Mouse (Mus musculus): ENCODE measurements at regions not wholly inside any gene's neighbourhood (a gene's known extent, or its start where the extent isn't known, plus 50 kb on each side); places are given as distances from the start of the nearest gene placed in this dataset.

GRCm38 (mm10) chr11:48152219-48152618 is 163.4 kb upstream of the Sgcd start:
- H3K36me3 ChIP-seq (ENCODE audit: control insufficient read depth, insufficient read depth): no peaks in the 10 kb centered on the region
- no peak overlapping the region for H3ac ChIP-seq (ENCODE audit: control insufficient read depth, insufficient read length, low read depth)
- no peak overlapping the region for H3K4me3 ChIP-seq (ENCODE audit: insufficient read depth, poor library complexity, severe bottlenecking)
- no peaks in the 10 kb centered on the region for H3K79me3 ChIP-seq (ENCODE audit: low read depth)
- no peak for TF ChIP-seq MYOD1 (IDR thresholded peaks at IDR 0.05; ENCODE audit: control insufficient read depth, insufficient read length, low read depth)
- TF ChIP-seq CTCF (IDR thresholded peaks at IDR 0.05; ENCODE audit: control insufficient read depth, insufficient read depth, insufficient read length): no peak
- no peaks in the 10 kb centered on the region for H3K27me3 ChIP-seq (ENCODE audit: control insufficient read depth, insufficient read depth, insufficient read length)
- H3K79me2 ChIP-seq (ENCODE audit: control insufficient read depth, insufficient read depth): no peaks in the 10 kb centered on the region

DNA sequence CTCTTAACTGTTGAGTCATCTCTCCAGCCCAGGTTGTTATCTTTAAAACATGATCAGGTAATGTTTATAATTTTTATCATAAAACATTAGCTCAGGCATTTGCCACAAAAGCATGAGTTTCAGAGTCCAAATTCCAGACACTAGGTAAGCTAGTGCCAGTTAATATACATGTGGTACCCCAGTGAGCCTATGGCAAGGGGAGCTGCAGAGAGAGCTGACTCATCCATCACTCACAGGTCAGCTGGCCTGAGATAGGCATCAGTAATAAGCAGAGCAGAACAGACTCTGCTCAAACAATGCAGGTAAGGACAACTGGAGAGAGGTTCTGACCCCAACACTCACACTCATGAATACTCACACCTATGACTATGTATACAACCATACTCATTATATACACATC is 144.6 kb upstream of the Sgcd start:
- H3K79me2 ChIP-seq (ENCODE audit: control insufficient read depth, insufficient read depth): no peaks in the 10 kb centered on the region
- H3K4me3 ChIP-seq (ENCODE audit: insufficient read depth, poor library complexity, severe bottlenecking): no peak overlapping the region
- no peak overlapping the region for H3ac ChIP-seq (ENCODE audit: control insufficient read depth, insufficient read length, low read depth)
- TF ChIP-seq CTCF (IDR thresholded peaks at IDR 0.05; ENCODE audit: control insufficient read depth, insufficient read depth, insufficient read length): no peak
- no peak for TF ChIP-seq MYOG (IDR thresholded peaks at IDR 0.05; ENCODE audit: control insufficient read depth, extremely low read depth, insufficient read length)
- TF ChIP-seq FOSL1 (IDR thresholded peaks at IDR 0.05; ENCODE audit: insufficient read depth, low read length, poor library complexity, severe bottlenecking): no peak
- TF ChIP-seq USF1 (IDR thresholded peaks at IDR 0.05; ENCODE audit: low read depth): no peak
- no peaks in the 10 kb centered on the region for H3K79me3 ChIP-seq (ENCODE audit: low read depth)
- H3K27me3 ChIP-seq (ENCODE audit: control insufficient read depth, insufficient read depth, insufficient read length): no peaks in the 10 kb centered on the region
- H3K36me3 ChIP-seq (ENCODE audit: control insufficient read depth, insufficient read depth): no peaks in the 10 kb centered on the region

- no peaks in the 10 kb centered on the region for H3K27me3 ChIP-seq (ENCODE audit: control insufficient read depth, insufficient read depth, insufficient read length)
- H3K79me2 ChIP-seq (ENCODE audit: control insufficient read depth, insufficient read depth): no peaks in the 10 kb centered on the region
- no peaks in the 10 kb centered on the region for H3K79me3 ChIP-seq (ENCODE audit: low read depth)
- no peak overlapping the region for H3K4me3 ChIP-seq (ENCODE audit: insufficient read depth, poor library complexity, severe bottlenecking)
- H3ac ChIP-seq (ENCODE audit: control insufficient read depth, insufficient read length, low read depth): no peak overlapping the region
- TF ChIP-seq MAX (IDR thresholded peaks at IDR 0.05): no peak
- TF ChIP-seq USF1 (IDR thresholded peaks at IDR 0.05; ENCODE audit: low read depth): no peak
- no peak for TF ChIP-seq FOSL1 (IDR thresholded peaks at IDR 0.05; ENCODE audit: insufficient read depth, low read length, poor library complexity, severe bottlenecking)
- TF ChIP-seq CEBPB (IDR thresholded peaks at IDR 0.05; ENCODE audit: low read depth): peak; percentile 91
- TF ChIP-seq MYOG (IDR thresholded peaks at IDR 0.05; ENCODE audit: control insufficient read depth, extremely low read depth, insufficient read length): no peak
- no peak for TF ChIP-seq MYOD1 (IDR thresholded peaks at IDR 0.05; ENCODE audit: control insufficient read depth, insufficient read length, low read depth)
- no peak for TF ChIP-seq CTCF (IDR thresholded peaks at IDR 0.05; ENCODE audit: control insufficient read depth, insufficient read depth, insufficient read length)
- no peaks in the 10 kb centered on the region for H3K36me3 ChIP-seq (ENCODE audit: control insufficient read depth, insufficient read depth)
These were observed 109.3 kb upstream of the Sgcd start for GRCm38 (mm10) chr11:48098063-48098462.

DNA sequence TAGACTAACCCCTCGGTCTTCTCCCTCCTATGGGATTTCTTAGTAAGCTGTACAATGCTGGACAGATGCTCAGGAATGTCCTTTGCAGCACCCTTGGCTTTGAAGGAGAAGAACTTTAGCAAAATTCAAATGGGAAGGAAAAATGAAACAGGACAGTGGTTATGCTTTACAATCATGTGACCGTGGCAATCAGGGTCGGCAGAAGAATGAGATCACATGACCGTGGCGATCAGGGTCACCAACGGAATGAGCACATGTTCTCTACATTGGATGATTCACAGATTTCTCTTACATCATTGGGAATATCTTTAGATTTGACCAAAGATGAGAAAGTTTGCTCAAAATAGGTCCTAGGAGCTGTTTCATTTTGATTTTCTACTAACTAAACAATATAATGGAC is 108.7 kb upstream of the Sgcd start:
- H3K79me2 ChIP-seq (ENCODE audit: control insufficient read depth, insufficient read depth): no peaks in the 10 kb centered on the region
- H3K27me3 ChIP-seq (ENCODE audit: control insufficient read depth, insufficient read depth, insufficient read length): no peaks in the 10 kb centered on the region
- H3ac ChIP-seq (ENCODE audit: control insufficient read depth, insufficient read length, low read depth): no peak overlapping the region
- no peaks in the 10 kb centered on the region for H3K36me3 ChIP-seq (ENCODE audit: control insufficient read depth, insufficient read depth)
- no peak for TF ChIP-seq CTCF (IDR thresholded peaks at IDR 0.05; ENCODE audit: control insufficient read depth, insufficient read depth, insufficient read length)
- no peak for TF ChIP-seq MYOD1 (IDR thresholded peaks at IDR 0.05; ENCODE audit: control insufficient read depth, insufficient read length, low read depth)
- TF ChIP-seq MAX (IDR thresholded peaks at IDR 0.05): peak; percentile 7
- no peak for TF ChIP-seq CEBPB (IDR thresholded peaks at IDR 0.05; ENCODE audit: low read depth)
- peak; percentile 87 for TF ChIP-seq USF1 (IDR thresholded peaks at IDR 0.05; ENCODE audit: low read depth)
- H3K4me3 ChIP-seq (ENCODE audit: insufficient read depth, poor library complexity, severe bottlenecking): no peak overlapping the region
- H3K79me3 ChIP-seq (ENCODE audit: low read depth): no peaks in the 10 kb centered on the region

DNA sequence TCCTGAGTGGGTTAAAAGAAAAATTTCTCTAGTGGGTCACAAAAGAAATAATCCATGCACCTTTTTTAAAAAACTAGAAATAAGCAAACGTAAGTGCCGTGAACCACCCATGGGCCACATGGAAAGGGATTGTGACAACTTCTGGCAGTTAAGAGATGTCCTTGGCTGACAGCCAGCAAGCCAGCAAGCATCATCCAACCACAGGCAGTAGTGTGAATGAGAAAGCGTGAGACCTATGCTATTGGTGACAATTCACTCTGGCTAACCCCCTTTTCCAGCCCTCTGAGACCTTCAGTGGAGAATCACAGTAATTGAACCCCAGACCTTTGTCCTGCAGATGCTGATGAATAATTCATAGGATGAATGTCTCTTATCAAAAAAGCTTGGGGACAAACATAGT is 78.3 kb upstream of the Sgcd start:
- H3K79me3 ChIP-seq (ENCODE audit: low read depth): no peaks in the 10 kb centered on the region
- H3K4me3 ChIP-seq (ENCODE audit: insufficient read depth, poor library complexity, severe bottlenecking): no peak overlapping the region
- H3K27me3 ChIP-seq (ENCODE audit: control insufficient read depth, insufficient read depth, insufficient read length): no peaks in the 10 kb centered on the region
- no peaks in the 10 kb centered on the region for H3K36me3 ChIP-seq (ENCODE audit: control insufficient read depth, insufficient read depth)
- no peak for TF ChIP-seq CEBPB (IDR thresholded peaks at IDR 0.05; ENCODE audit: low read depth)
- TF ChIP-seq FOSL1 (IDR thresholded peaks at IDR 0.05; ENCODE audit: insufficient read depth, low read length, poor library complexity, severe bottlenecking): no peak
- no peak for TF ChIP-seq MYOG (IDR thresholded peaks at IDR 0.05; ENCODE audit: control insufficient read depth, extremely low read depth, insufficient read length)
- no peak for TF ChIP-seq USF1 (IDR thresholded peaks at IDR 0.05; ENCODE audit: low read depth)
- no peak for TF ChIP-seq CTCF (IDR thresholded peaks at IDR 0.05; ENCODE audit: control insufficient read depth, insufficient read depth, insufficient read length)
- TF ChIP-seq MAX (IDR thresholded peaks at IDR 0.05): no peak
- no peak for TF ChIP-seq MYOD1 (IDR thresholded peaks at IDR 0.05; ENCODE audit: control insufficient read depth, insufficient read length, low read depth)
- no peak overlapping the region for H3ac ChIP-seq (ENCODE audit: control insufficient read depth, insufficient read length, low read depth)
- H3K79me2 ChIP-seq (ENCODE audit: control insufficient read depth, insufficient read depth): no peaks in the 10 kb centered on the region

DNA sequence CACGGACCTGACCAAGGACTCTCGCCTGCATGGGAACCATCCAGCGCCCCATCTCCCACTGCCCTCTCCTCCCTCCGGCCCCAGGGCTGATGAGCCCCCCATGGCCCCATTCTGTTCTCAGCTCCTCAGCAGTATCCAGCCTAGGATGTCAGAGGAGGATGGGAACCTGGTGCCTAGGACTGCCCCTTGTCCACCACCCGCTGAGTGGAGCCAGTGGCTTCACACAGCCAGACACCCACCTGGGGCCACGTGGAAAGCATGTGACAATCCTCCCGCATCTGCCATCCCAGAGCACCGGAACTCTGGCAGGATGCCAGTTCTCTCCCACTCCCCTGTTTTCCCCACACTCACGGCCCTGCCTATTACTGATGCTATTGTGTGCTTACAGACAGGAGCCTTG is 75.0 kb upstream of the Sgcd start:
- Histone ChIP-seq H3ac (ENCODE audit: control insufficient read depth, insufficient read length, low read depth) (no peak overlapping the region), H3K27me3 (ENCODE audit: control insufficient read depth, insufficient read depth, insufficient read length) (no peaks in the 10 kb centered on the region), H3K4me3 (ENCODE audit: insufficient read depth, poor library complexity, severe bottlenecking) (no peak overlapping the region), H3K79me3 (ENCODE audit: low read depth) (no peaks in the 10 kb centered on the region), H3K79me2 (ENCODE audit: control insufficient read depth, insufficient read depth) (no peaks in the 10 kb centered on the region), H3K36me3 (ENCODE audit: control insufficient read depth, insufficient read depth) (no peaks in the 10 kb centered on the region)
- TF ChIP-seq MAX (IDR thresholded peaks at IDR 0.05) (no peak), CEBPB (IDR thresholded peaks at IDR 0.05; ENCODE audit: low read depth) (no peak), CTCF (IDR thresholded peaks at IDR 0.05; ENCODE audit: control insufficient read depth, insufficient read depth, insufficient read length) (no peak), MYOG (IDR thresholded peaks at IDR 0.05; ENCODE audit: control insufficient read depth, extremely low read depth, insufficient read length) (no peak), MYOD1 (IDR thresholded peaks at IDR 0.05; ENCODE audit: control insufficient read depth, insufficient read length, low read depth) (no peak)
